Mouse (Mus musculus): ENCODE measurements at regions not wholly inside any gene's neighbourhood (a gene's known extent, or its start where the extent isn't known, plus 50 kb on each side); places are given as distances from the start of the nearest gene placed in this dataset.

DNA sequence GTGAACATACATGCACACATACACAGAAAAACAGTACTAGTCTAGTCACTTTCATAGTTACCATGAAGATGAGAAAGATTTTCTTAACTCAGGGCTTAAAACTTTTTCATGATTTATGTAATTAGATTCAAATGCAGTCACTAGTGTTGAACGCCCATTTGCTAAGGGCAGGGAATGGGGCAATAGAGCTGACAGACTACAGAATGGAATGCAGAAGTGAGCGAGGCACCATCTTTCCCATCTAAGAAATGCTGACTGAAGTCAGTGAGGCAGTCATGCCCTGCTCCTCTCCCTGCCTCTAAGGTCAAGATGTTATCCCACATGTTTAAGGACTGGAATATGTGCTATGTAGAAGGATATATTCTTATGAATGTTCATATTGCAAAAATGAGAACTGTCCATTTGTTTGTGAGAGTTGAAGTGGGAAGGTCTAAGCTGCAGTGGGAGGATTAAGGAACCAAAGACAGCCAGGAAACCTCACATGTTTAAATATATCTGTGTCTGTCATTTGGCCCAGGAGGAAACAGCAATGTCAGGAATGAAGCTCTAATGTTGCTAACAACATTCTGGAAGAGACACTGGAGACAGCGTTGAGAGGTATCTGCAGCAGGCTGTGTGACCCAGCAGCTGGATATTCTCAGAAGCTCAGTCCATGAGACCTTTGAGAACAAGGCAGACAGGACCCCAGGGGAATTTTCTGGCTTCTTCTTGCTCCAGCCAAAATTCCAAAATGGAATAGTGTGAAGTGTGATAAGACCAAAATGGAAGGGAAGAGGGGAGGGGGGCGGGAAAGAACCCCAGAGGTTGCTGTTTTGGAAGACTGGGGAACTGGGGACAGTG, 68.7 kb upstream of the Ralgps2 start:
- TF ChIP-seq CTCF (IDR thresholded peaks at IDR 0.05; ENCODE audit: low read depth) (no peak), EP300 (optimal IDR thresholded peaks at IDR 0.05) (no peak)

Data from stomach, postnatal 0 days (tissue).